Mouse (Mus musculus): ENCODE measurements around the gene Igsf11. TPM values are rescaled to one million over a fixed set of nuclear protein-coding genes. Genes with fewer than 3 reads are reported as not detected.

Gene Igsf11
- polyA plus RNA-seq, 1 experiment from 2014 or later, result 2.5 TPM

- no peaks in the 10 kb centered on the region for H3K4me1 ChIP-seq
- WGBS, result 37% methylated on average over 5 of the region's 5 CpGs
- no peak overlapping the region for H3K9ac ChIP-seq
- ATAC-seq (ENCODE audit: insufficient read depth, low FRiP score, low read depth), result no peak
- no peaks in the 10 kb centered on the region for H3K36me3 ChIP-seq
- no peaks in the 10 kb centered on the region for H3K9me3 ChIP-seq
- no peak overlapping the region for H3K27ac ChIP-seq
- H3K4me3 ChIP-seq (replicated peaks), result no peak overlapping the region
- no peaks in the 10 kb centered on the region for H3K27me3 ChIP-seq (replicated peaks)
- no peak overlapping the region for H3K4me2 ChIP-seq
Measured at GRCm38 (mm10) chr16:38943706-38944550, 51.5 kb downstream of the Igsf11 start.

- Histone ChIP-seq H3K27me3 (replicated peaks) (no peaks in the 10 kb centered on the region), H3K4me1 (no peaks in the 10 kb centered on the region), H3K9ac (no peak overlapping the region), H3K4me2 (no peak overlapping the region), H3K4me3 (replicated peaks) (no peak overlapping the region), H3K27ac (no peak overlapping the region), H3K36me3 (no peaks in the 10 kb centered on the region), H3K9me3 (no peaks in the 10 kb centered on the region)
- 69% methylated on average over 7 of the region's 7 CpGs for WGBS
- no peak for ATAC-seq (ENCODE audit: insufficient read depth, low FRiP score, low read depth)
Measured at GRCm38 (mm10) chr16:38945111-38945510, 52.6 kb downstream of the Igsf11 start.

GRCm38 (mm10) chr16:38945581-38945981 lies 53.1 kb downstream of the Igsf11 start:
- Histone ChIP-seq H3K9ac (no peak overlapping the region), H3K4me1 (no peaks in the 10 kb centered on the region), H3K36me3 (no peaks in the 10 kb centered on the region), H3K4me3 (replicated peaks) (no peak overlapping the region), H3K9me3 (no peaks in the 10 kb centered on the region), H3K27me3 (replicated peaks) (no peaks in the 10 kb centered on the region), H3K4me2 (no peak overlapping the region), H3K27ac (no peak overlapping the region; the same call in 1 of the 2 replicates)
- peak; percentile 48; the same call in 1 of the 2 replicates for ATAC-seq (ENCODE audit: insufficient read depth, low FRiP score, low read depth)
- WGBS, result 71% methylated on average over 10 of the region's 10 CpGs

- no peaks in the 10 kb centered on the region for H3K27me3 ChIP-seq (replicated peaks)
- no peak overlapping the region for H3K27ac ChIP-seq
- no peaks in the 10 kb centered on the region for H3K36me3 ChIP-seq
- H3K9ac ChIP-seq, result no peak overlapping the region
- 60% methylated on average over 7 of the region's 7 CpGs for WGBS
- no peaks in the 10 kb centered on the region for H3K9me3 ChIP-seq
- no peak overlapping the region for H3K4me2 ChIP-seq
- H3K4me1 ChIP-seq, result no peaks in the 10 kb centered on the region
- H3K4me3 ChIP-seq (replicated peaks), result no peak overlapping the region
- ATAC-seq (ENCODE audit: insufficient read depth, low FRiP score, low read depth), result no peak
Measured at GRCm38 (mm10) chr16:38946453-38946852, 54.0 kb downstream of the Igsf11 start.

- no peaks in the 10 kb centered on the region for H3K36me3 ChIP-seq
- WGBS, result 86% methylated on average over 7 of the region's 7 CpGs
- ATAC-seq (ENCODE audit: insufficient read depth, low FRiP score, low read depth), result no peak
- H3K4me3 ChIP-seq (replicated peaks), result no peak overlapping the region
- H3K9ac ChIP-seq, result no peak overlapping the region
- H3K27ac ChIP-seq, result no peak overlapping the region
- no peaks in the 10 kb centered on the region for H3K4me1 ChIP-seq
- no peaks in the 10 kb centered on the region for H3K27me3 ChIP-seq (replicated peaks)
- H3K4me2 ChIP-seq, result no peak overlapping the region
- no peaks in the 10 kb centered on the region for H3K9me3 ChIP-seq
Measured at GRCm38 (mm10) chr16:38947141-38947879, 54.8 kb downstream of the Igsf11 start.

- H3K9ac ChIP-seq, result no peak overlapping the region
- no peak for ATAC-seq (ENCODE audit: insufficient read depth, low FRiP score, low read depth)
- 72% methylated on average over 5 of the region's 5 CpGs for WGBS
Measured at GRCm38 (mm10) chr16:38948441-38948840, 56.0 kb downstream of the Igsf11 start.

GRCm38 (mm10) chr16:38952881-38953280 lies 60.4 kb downstream of the Igsf11 start:
- H3K27me3 ChIP-seq (replicated peaks), result no peaks in the 10 kb centered on the region
- ATAC-seq (ENCODE audit: insufficient read depth, low FRiP score, low read depth), result no peak
- no peaks in the 10 kb centered on the region for H3K36me3 ChIP-seq
- H3K9ac ChIP-seq, result no peak overlapping the region
- 89% methylated on average over 3 of the region's 3 CpGs for WGBS
- no peaks in the 10 kb centered on the region for H3K9me3 ChIP-seq
- no peaks in the 10 kb centered on the region for H3K4me1 ChIP-seq
- H3K4me3 ChIP-seq (replicated peaks), result no peak overlapping the region
- no peak overlapping the region for H3K4me2 ChIP-seq
- H3K27ac ChIP-seq, result no peak overlapping the region

More at GRCm38 (mm10) chr16:38948441-38948840, 56.0 kb downstream of the Igsf11 start:
- Histone ChIP-seq H3K36me3 (no peaks in the 10 kb centered on the region), H3K4me3 (replicated peaks) (no peak overlapping the region), H3K4me2 (no peak overlapping the region), H3K4me1 (no peaks in the 10 kb centered on the region), H3K27ac (no peak overlapping the region), H3K9me3 (no peaks in the 10 kb centered on the region), H3K27me3 (replicated peaks) (no peaks in the 10 kb centered on the region)

GRCm38 (mm10) chr16:38953821-38954220 lies 61.4 kb downstream of the Igsf11 start:
- no peak overlapping the region for H3K4me3 ChIP-seq (replicated peaks)
- 78% methylated on average over 6 of the region's 6 CpGs for WGBS
- ATAC-seq (ENCODE audit: insufficient read depth, low FRiP score, low read depth), result no peak

GRCm38 (mm10) chr16:38954501-38955288 lies 62.2 kb downstream of the Igsf11 start:
- no peak overlapping the region for H3K4me3 ChIP-seq (replicated peaks)
- 80% methylated on average over 16 of the region's 16 CpGs for WGBS

More at GRCm38 (mm10) chr16:38953821-38954220, 61.4 kb downstream of the Igsf11 start:
- Histone ChIP-seq H3K4me1 (no peaks in the 10 kb centered on the region), H3K36me3 (no peaks in the 10 kb centered on the region), H3K27ac (no peak overlapping the region), H3K4me2 (no peak overlapping the region), H3K9me3 (no peaks in the 10 kb centered on the region), H3K27me3 (replicated peaks) (no peaks in the 10 kb centered on the region), H3K9ac (no peak overlapping the region)

GRCm38 (mm10) chr16:38955296-38955695 lies 62.8 kb downstream of the Igsf11 start:
- WGBS, result 80% methylated on average over 5 of the region's 5 CpGs
- no peak overlapping the region for H3K27ac ChIP-seq
- no peak for ATAC-seq (ENCODE audit: insufficient read depth, low FRiP score, low read depth)
- no peaks in the 10 kb centered on the region for H3K36me3 ChIP-seq
- H3K9me3 ChIP-seq, result no peaks in the 10 kb centered on the region
- no peaks in the 10 kb centered on the region for H3K27me3 ChIP-seq (replicated peaks)
- no peaks in the 10 kb centered on the region for H3K4me1 ChIP-seq
- no peak overlapping the region for H3K9ac ChIP-seq
- no peak overlapping the region for H3K4me2 ChIP-seq
- no peak overlapping the region for H3K4me3 ChIP-seq (replicated peaks)

More at GRCm38 (mm10) chr16:38954501-38955288, 62.2 kb downstream of the Igsf11 start:
- no peak for ATAC-seq (ENCODE audit: insufficient read depth, low FRiP score, low read depth)
- H3K36me3 ChIP-seq, result no peaks in the 10 kb centered on the region
- no peak overlapping the region for H3K27ac ChIP-seq
- no peaks in the 10 kb centered on the region for H3K4me1 ChIP-seq
- no peak overlapping the region for H3K9ac ChIP-seq
- H3K9me3 ChIP-seq, result no peaks in the 10 kb centered on the region
- no peaks in the 10 kb centered on the region for H3K27me3 ChIP-seq (replicated peaks)
- H3K4me2 ChIP-seq, result no peak overlapping the region

- H3K36me3 ChIP-seq, result no peaks in the 10 kb centered on the region
- 70% methylated on average over 9 of the region's 9 CpGs for WGBS
Measured at GRCm38 (mm10) chr16:38958801-38959200, 66.3 kb downstream of the Igsf11 start.

More at GRCm38 (mm10) chr16:38958801-38959200, 66.3 kb downstream of the Igsf11 start:
- H3K27me3 ChIP-seq (replicated peaks), result no peaks in the 10 kb centered on the region
- H3K4me1 ChIP-seq, result no peaks in the 10 kb centered on the region
- H3K9me3 ChIP-seq, result no peaks in the 10 kb centered on the region
- no peak overlapping the region for H3K4me3 ChIP-seq (replicated peaks)
- H3K27ac ChIP-seq, result no peak overlapping the region
- no peak overlapping the region for H3K9ac ChIP-seq
- H3K4me2 ChIP-seq, result no peak overlapping the region
- ATAC-seq (ENCODE audit: insufficient read depth, low FRiP score, low read depth), result no peak
